Mouse (Mus musculus) lung, postnatal 36 days (tissue): Measurements from ENCODE around the gene Sema4c.
"Not testable (repeated sequence)": the region's sequence is repeated elsewhere in the genome, so short reads cannot be mapped to it uniquely, and the experiment has no call there.

Experiments
- DNase-seq: peaks from one replicate; pipeline ENCODE4 v3.0.0; 2022; ENCODE audit warnings: mixed read lengths

Gene Sema4c

GRCm38 (mm10) chr1:36555798-36556395 lies 2.3 kb downstream of the Sema4c start:
- DNase-seq: no peak

DNA sequence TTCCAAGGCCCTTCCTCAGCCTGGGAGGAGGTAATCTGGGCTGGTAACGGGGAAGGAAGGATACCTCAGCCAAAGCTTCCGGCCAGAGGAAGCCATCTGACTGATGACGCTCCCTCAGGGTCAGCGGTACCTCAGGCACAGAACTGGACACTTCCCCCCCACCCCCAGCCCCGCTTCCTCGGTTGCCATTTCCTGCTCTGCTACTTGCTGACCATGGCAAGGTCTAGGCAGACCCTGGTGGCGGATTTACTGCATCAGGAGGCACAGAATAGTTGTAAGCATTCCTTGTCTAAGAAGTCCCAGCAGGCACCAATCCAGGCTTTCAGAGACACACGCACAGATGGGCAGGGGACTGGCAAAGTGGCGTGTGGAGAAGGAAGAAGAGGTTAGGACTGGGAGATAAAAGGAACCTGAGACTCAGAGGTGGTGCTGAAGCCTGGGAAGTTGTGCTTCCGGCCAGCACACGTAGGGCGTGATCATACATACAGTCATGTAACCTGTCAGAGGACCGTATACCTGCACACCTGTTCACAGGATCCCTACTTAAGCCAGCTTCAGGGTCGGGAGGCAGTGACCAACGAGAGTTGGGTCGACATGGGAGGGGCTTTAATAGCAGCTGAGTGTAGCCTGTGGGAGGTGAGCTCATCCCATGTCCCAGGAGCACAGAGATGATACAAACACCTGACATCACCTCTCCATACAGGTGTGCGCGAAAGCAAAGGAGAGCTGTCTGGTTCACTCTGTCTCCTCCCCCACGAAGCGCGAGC lies 3.3 kb downstream of the Sema4c start:
- no peak for DNase-seq

- DNase-seq: no peak
Observed at GRCm38 (mm10) chr1:36552506-36552905, 5.6 kb downstream of the Sema4c start.

- no peak for DNase-seq
Observed at GRCm38 (mm10) chr1:36551904-36552303, 6.2 kb downstream of the Sema4c start.

DNA sequence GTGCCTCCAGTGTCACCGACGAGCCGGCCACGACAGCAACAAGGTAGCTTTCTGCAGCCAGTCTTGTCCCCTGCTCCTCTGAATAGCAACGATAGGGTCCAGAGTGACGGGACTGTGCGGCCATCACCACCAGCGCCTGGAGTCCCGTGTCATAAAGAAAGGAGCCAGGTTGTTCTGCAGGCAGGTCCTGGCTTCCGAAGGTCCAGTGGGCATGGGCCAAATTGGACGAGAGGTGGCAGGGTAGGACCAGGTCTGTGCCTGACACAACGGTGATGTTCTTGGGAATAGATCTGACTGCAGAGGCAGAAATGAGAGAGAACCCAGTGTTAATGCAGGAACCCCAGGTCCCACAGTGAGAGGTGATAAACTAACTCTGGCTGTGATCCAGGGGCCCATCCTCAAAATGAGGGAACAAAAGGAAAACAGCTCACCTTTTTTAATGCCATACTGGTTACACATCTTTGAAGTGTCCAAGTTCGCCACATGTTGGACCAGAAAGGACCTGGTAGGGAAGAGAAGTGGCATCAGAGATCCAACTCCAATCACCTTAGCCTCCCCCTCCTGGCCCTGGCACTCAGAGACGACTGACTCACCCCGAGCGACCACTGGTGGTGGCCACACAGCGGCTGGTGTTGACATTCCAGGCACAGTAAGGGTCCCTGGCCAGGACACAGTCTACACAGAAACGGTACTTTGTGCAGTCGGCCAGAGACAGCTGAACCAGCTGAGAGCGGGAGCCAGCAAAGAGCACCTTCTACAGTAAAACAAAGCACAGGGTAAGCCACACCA lies 7.9 kb downstream of the Sema4c start:
- DNase-seq: no peak

DNA sequence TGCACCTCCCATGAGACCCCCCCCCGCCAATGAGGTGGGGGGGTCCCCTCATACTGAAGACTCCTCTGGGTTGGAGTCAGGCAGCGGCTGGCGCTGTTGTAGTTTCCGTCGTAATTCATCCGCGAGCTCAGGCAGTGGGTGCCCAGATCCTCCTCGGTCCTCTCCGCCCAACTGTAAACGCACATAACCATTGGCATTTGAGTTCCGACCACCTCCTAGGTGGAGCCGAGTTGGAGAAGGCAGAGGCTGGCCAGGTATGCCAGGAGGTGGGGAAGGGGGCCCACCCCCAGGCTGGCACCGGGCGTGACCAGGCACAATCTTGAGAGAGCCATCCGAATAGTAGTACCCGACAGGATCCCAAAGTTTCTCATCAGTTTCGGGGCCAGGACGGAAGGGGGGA lies 8.7 kb downstream of the Sema4c start:
- DNase-seq: no peak

DNA sequence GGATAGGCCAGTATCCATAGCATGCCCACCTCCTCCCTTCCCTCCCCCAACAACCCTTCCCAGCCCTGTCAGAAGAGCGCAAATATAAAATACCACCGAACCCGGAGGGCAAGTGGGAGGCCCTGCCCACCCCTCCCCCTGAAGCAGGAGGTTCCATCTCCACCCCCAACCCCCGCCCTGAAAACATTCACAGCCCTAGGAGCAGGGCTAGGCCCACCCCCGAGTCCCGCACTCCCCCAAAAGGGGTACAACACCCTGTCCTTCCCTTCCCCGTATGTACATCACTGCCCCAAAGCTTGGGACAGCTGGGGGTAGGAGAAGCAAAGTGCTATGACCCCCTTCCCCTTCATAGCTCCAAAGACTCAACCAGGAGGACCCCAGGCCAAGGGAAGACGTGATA lies 9.4 kb downstream of the Sema4c start:
- DNase-seq: no peak

DNA sequence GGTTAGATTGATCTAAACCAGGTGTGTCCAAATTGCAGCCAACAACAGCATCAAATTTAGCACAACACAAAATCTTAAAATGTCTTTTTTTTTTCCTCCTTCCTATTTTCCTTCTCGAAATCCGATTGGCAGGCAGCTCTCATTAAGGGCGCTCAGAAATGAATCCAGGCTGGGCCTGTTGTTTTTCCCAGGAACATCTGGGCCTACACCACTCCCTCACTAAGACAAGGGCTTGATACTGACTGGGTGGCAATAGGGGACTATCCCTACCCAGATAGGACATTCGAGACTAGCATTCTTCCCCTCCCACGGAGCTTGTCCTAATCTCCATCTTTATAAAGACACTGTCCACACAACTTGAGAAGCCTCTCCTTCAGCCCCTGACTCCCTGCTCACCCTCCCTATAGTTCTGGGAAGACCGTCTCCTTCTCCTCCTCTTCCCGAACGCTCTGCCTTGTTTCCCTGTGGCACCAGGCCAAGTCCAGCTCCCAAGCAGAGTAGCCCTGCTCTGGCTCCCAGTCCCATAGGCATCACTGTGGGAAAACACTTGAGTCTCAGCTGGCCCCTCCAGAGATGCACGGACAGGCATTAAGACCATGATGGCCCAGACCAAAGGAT lies 10.1 kb downstream of the Sema4c start:
- DNase-seq: peak; percentile 56

GRCm38 (mm10) chr1:36546888-36547471 lies 11.2 kb downstream of the Sema4c start, which contains the start of gene Ankrd39:
TSS of gene Ankrd39 (minus strand) at chr1:36547445.
- DNase-seq: peak; percentile 99

- peak; percentile 62 for DNase-seq
Observed at GRCm38 (mm10) chr1:36545845-36546600, 12.1 kb downstream of the Sema4c start.

DNA sequence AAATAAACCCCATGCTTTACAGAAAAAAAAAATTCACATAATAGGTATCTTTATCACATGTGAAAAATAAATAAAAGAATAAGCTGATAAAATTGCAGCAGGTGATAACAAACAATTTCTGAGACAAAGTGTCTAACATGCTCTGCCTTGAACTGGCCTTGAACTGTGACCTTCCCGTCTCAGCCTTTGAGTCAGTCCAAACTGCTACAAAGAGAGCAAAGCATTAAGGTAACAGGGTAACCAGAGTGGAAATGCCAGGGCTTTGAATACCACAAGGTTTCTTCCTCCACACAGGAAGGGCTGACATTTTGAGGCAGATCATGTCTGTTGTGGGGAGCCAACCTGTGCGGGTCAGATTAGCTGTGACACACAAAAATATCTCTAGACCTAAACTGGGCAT lies 12.8 kb downstream of the Sema4c start:
- no peak for DNase-seq

DNA sequence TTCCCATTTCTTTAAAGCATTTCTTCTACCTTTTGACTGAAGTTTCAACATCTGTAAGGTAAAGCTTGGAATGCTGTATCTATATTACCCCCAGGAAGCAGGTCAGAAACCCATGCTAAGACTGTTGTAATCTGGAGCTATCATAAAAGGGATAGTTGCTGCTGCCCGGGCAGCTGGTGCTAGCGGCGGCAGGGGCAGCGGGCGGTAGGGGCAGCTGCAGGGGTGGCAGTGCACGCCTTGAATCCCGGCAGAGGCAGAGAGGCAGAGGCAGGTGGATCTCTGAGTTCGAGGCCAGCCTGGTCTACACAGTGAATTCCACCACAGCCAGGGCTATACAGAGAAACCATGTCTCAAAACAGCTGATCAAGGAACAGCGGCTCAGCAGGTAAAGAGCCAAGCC lies 15.2 kb downstream of the Sema4c start:
- DNase-seq: no peak

GRCm38 (mm10) chr1:36541844-36542243 lies 16.3 kb downstream of the Sema4c start:
- DNase-seq: no peak

DNA sequence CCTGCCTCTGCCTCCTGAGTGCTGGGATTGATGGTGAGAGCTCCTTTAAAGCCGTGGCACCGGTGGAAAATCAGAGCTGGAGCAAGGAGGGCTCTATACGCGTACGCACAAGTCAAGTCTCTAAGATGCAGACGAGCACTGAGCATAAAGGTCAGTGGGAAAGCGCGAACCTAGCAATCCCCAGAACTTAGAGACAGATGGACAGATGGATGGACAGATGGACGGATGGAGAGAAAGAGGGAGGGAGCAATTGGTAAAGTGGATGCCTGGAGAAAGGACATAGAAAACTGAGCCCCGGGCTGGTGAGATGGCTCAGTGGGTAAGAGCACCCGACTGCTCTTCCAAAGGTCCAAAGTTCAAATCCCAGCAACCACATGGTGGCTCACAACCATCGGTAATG lies 17.3 kb downstream of the Sema4c start:
- no peak for DNase-seq

GRCm38 (mm10) chr1:36540132-36540531 lies 18.0 kb downstream of the Sema4c start:
- DNase-seq: no peak

DNA sequence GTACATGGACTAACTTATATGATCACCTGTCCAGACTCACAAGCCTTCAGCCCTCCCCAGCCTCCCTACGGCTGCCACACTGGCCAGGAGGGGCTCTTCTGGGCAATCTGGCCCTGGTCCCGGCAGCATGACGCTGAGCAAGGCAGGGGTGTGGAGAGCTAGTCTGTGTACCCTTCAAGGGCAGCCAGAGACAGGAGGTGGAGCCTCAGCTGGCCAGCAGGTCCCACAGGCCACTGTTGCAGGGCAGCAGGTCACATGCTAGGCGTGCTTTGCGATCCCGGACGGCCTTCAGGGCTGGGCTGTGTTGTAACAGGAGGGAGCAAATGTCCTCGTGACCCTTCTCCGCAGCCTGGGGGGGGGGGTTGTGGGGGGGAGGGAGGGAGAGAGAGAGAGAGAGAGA lies 19.0 kb downstream of the Sema4c start, which contains the start of gene Gm42417:
Gene Gm42417, minus strand, starts transcription at position 244 of the 400 bp plus-strand sequence.
- DNase-seq: peak; percentile 91

GRCm38 (mm10) chr1:36538727-36539126 lies 19.4 kb downstream of the Sema4c start:
- DNase-seq: no peak

DNA sequence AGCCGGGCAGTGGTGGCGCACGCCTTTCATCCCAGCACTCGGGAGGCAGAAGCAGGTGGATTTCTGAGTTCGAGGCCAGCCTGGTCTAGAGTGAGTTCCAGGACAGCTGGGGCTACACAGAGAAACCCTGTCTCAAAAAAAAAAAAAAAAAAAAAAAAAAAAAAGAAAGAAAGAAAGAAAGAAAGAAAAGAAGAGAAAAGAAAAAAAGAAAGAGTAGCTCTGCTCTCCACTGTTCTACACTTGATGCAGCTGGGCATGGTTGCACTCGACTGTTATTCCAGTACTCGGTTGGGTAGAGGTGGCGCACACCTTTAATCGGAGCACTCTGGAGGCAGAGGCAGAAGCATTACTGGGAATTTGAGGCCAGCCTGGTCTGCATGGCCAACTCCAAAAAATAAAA lies 21.4 kb downstream of the Sema4c start, which contains the start of gene Ankrd23:
Gene Ankrd23, minus strand, starts transcription at position 101 of the 400 bp plus-strand sequence.
- not testable (repeated sequence) for DNase-seq

DNA sequence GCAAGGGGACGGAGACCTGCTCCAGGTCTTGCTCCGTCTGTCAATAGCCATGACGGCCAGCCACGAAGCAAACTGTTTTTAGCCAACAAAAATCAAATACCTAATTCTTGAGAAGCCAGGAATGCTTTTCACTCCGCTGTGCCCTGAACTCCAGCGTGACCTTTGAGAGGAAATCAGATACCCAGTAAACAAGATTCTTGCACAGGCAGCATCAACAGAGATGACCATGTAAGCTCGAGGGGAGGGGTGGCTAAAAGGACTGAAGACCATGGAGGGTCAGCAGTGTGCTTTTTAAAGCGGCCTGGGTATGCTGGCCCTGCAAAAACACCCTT lies 21.8 kb downstream of the Sema4c start:
- no peak for DNase-seq

DNA sequence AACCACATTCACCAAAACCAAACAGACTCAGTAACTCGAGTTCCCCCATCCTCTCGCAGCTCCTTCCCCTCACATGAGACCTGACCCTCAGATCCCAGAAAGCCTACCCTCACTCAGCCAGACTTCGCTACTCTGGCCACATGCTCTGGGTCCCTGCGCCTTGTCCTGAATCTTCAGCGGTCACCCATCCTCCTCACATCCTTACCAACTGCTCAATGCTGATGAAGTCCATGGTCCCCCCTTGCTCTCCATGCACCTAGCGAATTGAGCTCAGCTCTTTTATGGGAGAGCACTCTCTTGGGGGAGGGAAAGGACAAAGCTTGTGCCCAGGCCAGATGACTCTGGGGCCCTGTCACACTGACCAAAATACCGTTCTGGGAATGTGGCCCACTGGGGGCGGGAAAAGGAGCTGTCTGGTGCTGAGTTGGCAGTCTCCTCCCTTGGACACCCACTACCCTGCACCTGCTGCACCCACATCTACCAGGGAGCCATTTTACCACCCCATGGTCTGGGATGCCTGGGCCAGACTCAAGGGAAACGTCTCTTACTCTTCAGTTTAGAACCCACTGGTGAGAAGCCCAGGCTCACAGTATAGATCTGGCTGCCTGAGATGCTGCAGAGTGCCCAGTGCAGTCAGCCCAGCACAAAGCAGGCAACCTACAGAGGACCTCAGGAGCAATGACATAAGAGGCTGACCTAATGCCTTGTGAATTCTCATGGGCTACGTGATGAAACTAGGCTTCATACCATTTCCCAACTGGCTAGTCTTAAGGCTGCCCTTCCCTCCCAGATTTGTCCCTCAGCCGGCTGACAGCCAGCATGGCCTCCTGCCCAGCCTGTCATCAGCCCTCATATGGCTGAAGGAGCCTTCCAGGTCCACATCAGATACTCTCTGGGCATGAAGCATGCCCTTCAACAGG lies 22.4 kb downstream of the Sema4c start:
- peak; percentile 67 for DNase-seq

DNA sequence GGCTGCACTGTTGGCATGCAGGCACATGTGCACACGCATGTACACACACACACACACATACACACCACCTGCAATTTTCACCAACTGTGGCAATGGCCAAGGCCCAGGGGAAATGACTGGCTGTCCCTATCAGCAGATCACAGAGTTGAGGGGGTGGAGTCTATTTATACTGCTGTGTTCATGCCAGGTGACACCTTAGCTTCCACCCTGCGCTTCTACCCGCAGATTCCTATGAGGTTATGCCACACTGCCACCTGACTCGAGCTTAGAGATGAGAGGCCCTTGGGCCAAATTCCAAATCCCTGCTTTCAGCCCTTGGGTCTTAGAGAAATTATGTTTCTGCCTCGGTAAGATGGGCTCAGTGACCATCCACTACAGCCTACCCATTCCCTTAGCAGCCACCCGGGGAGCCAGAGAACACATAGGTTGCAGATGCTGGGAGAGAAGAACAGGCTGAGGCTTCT lies 23.5 kb downstream of the Sema4c start:
- DNase-seq: peak; percentile 44
